Mouse (Mus musculus) myocyte (in vitro differentiated cells): ENCODE data around the gene Get4.

Experiments used
- CEBPB ChIP-seq: IDR thresholded peaks from 2 replicates; pipeline ENCODE4 v1.6.1; 2011; ENCODE audit warnings: mild to moderate bottlenecking, moderate library complexity; ENCODE audit not compliant: poor library complexity, insufficient read depth, severe bottlenecking
- E2F4 ChIP-seq: IDR thresholded peaks from one replicate; pipeline ENCODE4 v1.6.1; 2011; ENCODE audit warnings: mild to moderate bottlenecking, control low read depth, moderate library complexity; ENCODE audit not compliant: insufficient read depth
- MAX ChIP-seq: IDR thresholded peaks from one replicate; pipeline ENCODE4 v1.6.1; 2011; ENCODE audit warnings: low read depth, mild to moderate bottlenecking, control low read depth
- MYOD1 ChIP-seq, 3 experiments: IDR thresholded peaks; one replicate each; pipeline ENCODE4 v1.6.1; 2011; ENCODE audit warnings: control low read depth in 2 of 3, low read depth in 2 of 3, mild to moderate bottlenecking in 2 of 3, moderate library complexity in 1 of 3; ENCODE audit not compliant: insufficient read length in 2 of 3, control insufficient read depth in 1 of 3
- MYOG ChIP-seq, 3 experiments: IDR thresholded peaks; one replicate each; pipeline ENCODE4 v1.6.1; 2011; ENCODE audit warnings: control low read depth in 2 of 3, low read depth in 2 of 3, mild to moderate bottlenecking in 2 of 3; ENCODE audit not compliant: insufficient read length in 2 of 3, control insufficient read depth in 1 of 3, insufficient read depth in 1 of 3
- POLR2A ChIP-seq: IDR thresholded peaks from one replicate; pipeline ENCODE4 v1.6.1; 2011; ENCODE audit warnings: low read depth, mild to moderate bottlenecking, control low read depth, moderate library complexity; ENCODE audit not compliant: insufficient read length
- POLR2AphosphoS2 ChIP-seq: IDR thresholded peaks from one replicate; pipeline ENCODE4 v1.6.1; 2011; ENCODE audit warnings: low read depth, control low read depth; ENCODE audit not compliant: insufficient read length
- SRF ChIP-seq: IDR thresholded peaks from one replicate; pipeline ENCODE4 v1.6.1; 2011; ENCODE audit warnings: low read depth; ENCODE audit not compliant: control insufficient read depth, insufficient read length
- TCF12 ChIP-seq: IDR thresholded peaks from one replicate; pipeline ENCODE4 v1.6.1; 2011; ENCODE audit warnings: mild to moderate bottlenecking, control low read depth; ENCODE audit not compliant: poor library complexity, insufficient read depth, severe bottlenecking
- USF1 ChIP-seq: IDR thresholded peaks from one replicate; pipeline ENCODE4 v1.6.1; 2011; ENCODE audit warnings: low read depth, mild to moderate bottlenecking, control low read depth, moderate library complexity

GRCm38 (mm10) chr5:139316982-139317675, 65.0 kb downstream of the Get4 start:
- no peak for TF ChIP-seq E2F4
- TF ChIP-seq USF1 = no peak
- TF ChIP-seq MYOD1 (IDR thresholded peaks at IDR 0.05; ENCODE audit: control insufficient read depth in 1 of 3, insufficient read length in 2 of 3, low read depth in 2 of 3) = no peak
- TF ChIP-seq MAX = no peak
- TF ChIP-seq POLR2A = no peak
- TF ChIP-seq POLR2AphosphoS2 = no peak
- TF ChIP-seq TCF12 = no peak
- TF ChIP-seq CEBPB = no peak
- no peak for TF ChIP-seq SRF
- no peak for TF ChIP-seq MYOG (IDR thresholded peaks at IDR 0.05; ENCODE audit: control insufficient read depth in 1 of 3, insufficient read depth in 1 of 3, insufficient read length in 2 of 3, low read depth in 2 of 3)
